Mouse (Mus musculus) duodenum, adult 2 months (tissue): ENCODE measurements around the gene Fbxo48. TPM values are rescaled to one million over a fixed set of nuclear protein-coding genes. Genes with fewer than 3 reads are reported as not detected.

ENCODE experiments used
- polyA plus RNA-seq: library from polyadenylated mRNA; depleted of rRNA; stranded (reverse); fragments of >200 nt; gene quantifications from 2 replicates; pipeline ENCODE4 v1.2.3, GENCODE M21; 2012; ENCODE audit warnings: low replicate concordance; rRNA removed

The Fbxo48 gene
- polyA plus RNA-seq: 0.06 and 0.44 TPM in 2 replicates

GRCm38 (mm10) chr11:16950976-16951760 is at the start of gene Fbxo48:
TSS of gene Fbxo48 (plus strand) at chr11:16951375.

Other genes with a start within 250 kb of the Fbxo48 start
- gene Egfr, start 199.2 kb upstream of the Fbxo48 start, polyA plus RNA-seq: 21.1 and 31.0 TPM in 2 replicates
- gene Cnrip1, start 100.2 kb downstream of the Fbxo48 start, polyA plus RNA-seq: 2.3 and 3.2 TPM in 2 replicates
- gene Plek, start 101.0 kb downstream of the Fbxo48 start, polyA plus RNA-seq: 0.09 TPM in 1 of 2 replicates, not detected in the other
- 75.6 and 87.8 TPM in 2 replicates for gene Ppp3r1, start 207.9 kb downstream of the Fbxo48 start, polyA plus RNA-seq
- 3.0 and 3.5 TPM in 2 replicates for gene Wdr92, start 230.7 kb downstream of the Fbxo48 start, polyA plus RNA-seq